Mouse (Mus musculus) heart, adult 2 months (tissue): ENCODE results near the gene Slc25a51.

Source experiments
- CTCF ChIP-seq: fragments of 200-600 bp; IDR thresholded peaks from 2 replicates; pipeline ENCODE4 v1.8.1; 2022; ENCODE audit warnings: antibody characterized with exemption, mild to moderate bottlenecking, moderate library complexity
- POLR2A ChIP-seq: fragments of 200-500 bp; IDR thresholded peaks from 2 replicates; pipeline ENCODE4 v1.6.1; 2011; ENCODE audit warnings: mild to moderate bottlenecking, low read depth, low read length, control low read depth; ENCODE audit not compliant: insufficient read depth

GRCm38 (mm10) chr4:45447196-45447595 lies 38.6 kb upstream of the Slc25a51 start:
- TF ChIP-seq POLR2A: no peak
- no peak for TF ChIP-seq CTCF
